ENCODE assay signal across 8 mouse cellular contexts in genomic region chr5:63969476-63970112, GRCm38 (mm10). TPM values are rescaled to one million over a fixed set of nuclear protein-coding genes. Genes with fewer than 3 reads are reported as not detected.
DNase-seq lines count a peak whose midpoint lies in the region; ATAC-seq and TF ChIP-seq lines count a peak whose summit lies in the region.

No protein-coding gene starts in this region.

- no peak for TF ChIP-seq CTCF in bone marrow macrophage, adult 2 months (IDR thresholded peaks at IDR 0.05; ENCODE audit: low read depth, low read length)

- no peak for DNase-seq in kidney, adult 11 months
- no peak for DNase-seq in T-cell, adult 2 months (ENCODE audit: low spot score)
- DNase-seq in right cerebral cortex, postnatal 25 days, result no peak
- DNase-seq in right cerebral cortex, postnatal 10 days (ENCODE audit: low spot score in 2 of 2), result no peak

- H3K9ac ChIP-seq in kidney, embryonic 16.5 days (replicated peaks; ENCODE audit: low read length), result peak overlapping the region; percentile 62; the same call in 1 of the 2 replicates
- H3K9ac ChIP-seq in heart, embryonic 16.5 days (ENCODE audit: low read length), result peak overlapping the region; percentile 69

- H3K27me3 ChIP-seq in kidney, embryonic 16.5 days (ENCODE audit: insufficient read depth, low read length), result no peaks in the 10 kb centered on the region
- no peaks in the 10 kb centered on the region for H3K27me3 ChIP-seq in heart, embryonic 16.5 days (ENCODE audit: control insufficient read depth, insufficient read depth, low read length)

- peaks cover 51% of the 10 kb centered on the region for H3K4me1 ChIP-seq in kidney, embryonic 16.5 days (ENCODE audit: insufficient read depth, low read length)
- peaks cover 37% of the 10 kb centered on the region for H3K4me1 ChIP-seq in bone marrow macrophage, adult 2 months (ENCODE audit: control insufficient read depth, insufficient read depth, low read length)
- peaks cover 15% of the 10 kb centered on the region for H3K4me1 ChIP-seq in heart, embryonic 16.5 days (ENCODE audit: control insufficient read depth, insufficient read depth, low read length)

- H3K79me2 ChIP-seq in macrophage (ENCODE audit: inconsistent target), result peaks cover 37% of the 10 kb centered on the region

- no peaks in the 10 kb centered on the region for H3K36me3 ChIP-seq in kidney, embryonic 16.5 days (ENCODE audit: insufficient read depth, low read length)
- no peaks in the 10 kb centered on the region for H3K36me3 ChIP-seq in heart, embryonic 16.5 days (ENCODE audit: control insufficient read depth, insufficient read depth)
- H3K36me3 ChIP-seq in macrophage (ENCODE audit: inconsistent target), result no peaks in the 10 kb centered on the region

- no peak for TF ChIP-seq POLR2A in bone marrow macrophage, adult 2 months (IDR thresholded peaks at IDR 0.05; ENCODE audit: borderline replicate concordance, low read depth, low read length)

- H3K9me3 ChIP-seq in kidney, embryonic 16.5 days (ENCODE audit: low read length), result no peaks in the 10 kb centered on the region
- no peaks in the 10 kb centered on the region for H3K9me3 ChIP-seq in heart, embryonic 16.5 days (replicated peaks; ENCODE audit: control insufficient read depth, low read length)

- ATAC-seq in kidney, embryonic 16.5 days (ENCODE audit: low FRiP score, low TSS enrichment), result no peak
- ATAC-seq in heart, embryonic 16.5 days (replicated peaks; ENCODE audit: extremely low read depth, insufficient read depth, low FRiP score), result no peak

- 15% methylated on average over 5 of the region's 5 CpGs for WGBS in kidney, embryonic 16.5 days
- 24% methylated on average over 5 of the region's 5 CpGs for WGBS in heart, embryonic 16.5 days
- WGBS in macrophage (ENCODE audit: missing documents), result 43% methylated on average over 5 of the region's 5 CpGs

- H3K4me3 ChIP-seq in kidney, embryonic 16.5 days (ENCODE audit: low read length), result peak overlapping the region; percentile 77
- no peak overlapping the region; the same call in 1 of the 2 replicates for H3K4me3 ChIP-seq in bone marrow macrophage, adult 2 months (ENCODE audit: insufficient read depth, low read length)
- peak overlapping the region; percentile 86 for H3K4me3 ChIP-seq in heart, embryonic 16.5 days (ENCODE audit: low read length)
- peak overlapping the region; percentile 28; the same call in 1 of the 2 replicates for H3K4me3 ChIP-seq in macrophage (ENCODE audit: inconsistent target)

- H3K4me2 ChIP-seq in kidney, embryonic 16.5 days (replicated peaks; ENCODE audit: low read depth, low read length), result peak overlapping the region; percentile 74
- peak overlapping the region; percentile 91 for H3K4me2 ChIP-seq in heart, embryonic 16.5 days (ENCODE audit: low read depth, low read length)

- H3K27ac ChIP-seq in kidney, embryonic 16.5 days (ENCODE audit: low read length), result peak overlapping the region; percentile 83
- peak overlapping the region; percentile 66 for H3K27ac ChIP-seq in bone marrow macrophage, adult 2 months (ENCODE audit: insufficient read depth, low read depth, low read length)
- peak overlapping the region; percentile 73 for H3K27ac ChIP-seq in heart, embryonic 16.5 days (ENCODE audit: low read length)
- H3K27ac ChIP-seq in macrophage, result peak overlapping the region; percentile 39

RNA-seq across cellular contexts. Expression of gene Rell1, which starts 0.9 kb away (rescaled TPM):
- 27.2 and 28.1 TPM in 2 replicates for polyA plus RNA-seq in kidney, embryonic 16.5 days (2015; fragmentation: Nextera tagmentation; extraction: Ambion mirVana)
- polyA plus RNA-seq in bone marrow macrophage, adult 2 months (2012; ENCODE audit: insufficient read depth, insufficient read length, missing spikeins), result 59.0 and 63.3 TPM in 2 replicates
- polyA plus RNA-seq in heart, embryonic 16.5 days (2015; fragmentation: Nextera tagmentation; extraction: Ambion mirVana), result 9.4 and 11.0 TPM in 2 replicates
- total RNA-seq in macrophage (2018; cell fraction: chromatin; rRNA removed), result 10 to 100 TPM in 25 of 26 experiments, 1 to 10 TPM in 1; 8.4 to 87.3 (median 36.8) TPM
- total RNA-seq in macrophage (2018; cell fraction: cytosol; rRNA removed), result 10 to 100 TPM; 12.3 to 63.0 (median 36.0) TPM
- total RNA-seq in macrophage (2018; cell fraction: nucleus; rRNA removed), result 10 to 100 TPM; 19.5 to 77.0 (median 36.5) TPM
- 13.4 to 54.1 TPM (median 37.2 TPM) in 3 replicates for polyA plus RNA-seq in macrophage (2018)
